Mouse (Mus musculus) mature B cell (primary cell): ENCODE data around the gene Creb5.
"Not testable (repeated sequence)": the region's sequence is repeated elsewhere in the genome, so short reads cannot be mapped to it uniquely, and the experiment has no call there.

Source experiments
- in situ Hi-C: fragments of 300-500 bp; cut with MboI; formaldehyde crosslinking; loops from 2 replicates; pipeline ENCODE4 v1.14.3; 2019

Gene Creb5

GRCm38 (mm10) chr6:53319543-53320325 is 32.7 kb downstream of the Creb5 start:
- in situ Hi-C loops = no loop called here

DNA sequence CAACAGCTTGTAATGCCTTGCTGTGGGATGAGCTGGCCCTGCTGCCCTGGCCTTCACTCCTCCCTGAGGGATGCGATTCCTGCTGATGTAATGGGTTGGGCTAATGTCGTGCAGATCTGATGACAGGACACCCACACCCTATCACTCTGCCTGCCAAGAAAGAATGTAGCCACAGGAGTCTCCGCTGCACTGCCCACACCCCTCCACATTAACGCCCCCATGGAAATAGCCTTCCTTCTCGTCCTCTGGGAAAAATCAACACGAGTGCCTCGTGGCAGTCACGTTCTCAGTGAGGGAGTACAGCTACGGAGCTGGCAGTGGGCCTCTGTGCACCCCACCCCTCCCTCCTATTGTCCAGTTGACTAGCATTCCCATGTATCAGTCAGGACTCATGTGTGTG is 50.3 kb downstream of the Creb5 start:
- in situ Hi-C loops = no loop called here

DNA sequence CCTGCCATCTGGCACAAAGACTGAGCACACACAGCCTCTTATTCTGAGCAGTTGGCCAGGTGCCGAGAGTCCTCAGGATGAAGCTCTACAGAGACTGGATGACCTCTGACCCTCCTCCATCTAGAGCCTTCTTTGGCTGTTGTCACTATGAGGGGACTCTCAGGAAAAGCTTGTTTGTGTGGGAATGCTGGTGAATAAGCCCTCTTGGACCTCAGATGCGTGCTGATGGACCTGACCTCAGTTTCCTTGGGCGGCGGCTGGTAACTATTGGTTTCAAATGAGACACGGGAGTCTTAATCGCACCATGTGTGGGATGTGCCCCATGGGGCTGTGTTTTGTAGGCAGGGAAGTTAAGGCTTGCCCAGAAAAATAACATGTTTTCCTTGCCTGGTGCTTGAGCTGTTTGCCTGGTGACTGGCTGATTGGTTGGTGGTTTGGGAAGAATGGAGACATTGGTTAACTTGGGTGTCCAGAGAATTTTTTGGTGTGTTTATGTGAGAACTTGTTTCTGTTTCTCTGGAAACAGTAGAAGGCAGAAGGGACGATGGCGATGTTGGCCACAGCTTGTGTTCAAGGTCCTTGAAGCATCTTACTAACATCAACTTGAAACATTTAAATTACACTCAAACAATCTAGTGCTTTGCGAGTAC is 65.4 kb downstream of the Creb5 start:
- in situ Hi-C loops = no loop called here

DNA sequence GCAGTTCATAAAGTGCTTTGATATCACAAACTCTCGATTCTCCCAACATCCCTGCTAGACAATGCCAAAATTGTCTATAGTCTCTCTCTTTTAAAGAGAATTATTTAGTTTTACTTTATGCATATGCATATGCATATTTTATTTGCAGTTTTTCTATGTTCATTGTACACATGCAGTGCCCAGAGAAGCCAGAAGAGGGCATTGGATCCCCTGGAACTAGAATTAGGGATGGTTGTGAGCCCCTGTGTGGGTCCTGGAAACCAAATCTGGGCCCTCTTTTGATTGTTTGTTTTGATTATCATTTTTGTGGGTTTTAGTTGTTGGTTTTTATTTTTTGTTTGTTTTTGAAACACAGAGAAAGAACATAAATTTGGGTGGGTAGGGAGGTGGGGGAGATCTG is 69.3 kb downstream of the Creb5 start:
- in situ Hi-C loops = no loop called here

- in situ Hi-C loops = no loop called here
Measured at GRCm38 (mm10) chr6:53363535-53363934, 76.5 kb downstream of the Creb5 start.

GRCm38 (mm10) chr6:53363981-53364391 is 76.9 kb downstream of the Creb5 start:
- in situ Hi-C loops = no loop called here

DNA sequence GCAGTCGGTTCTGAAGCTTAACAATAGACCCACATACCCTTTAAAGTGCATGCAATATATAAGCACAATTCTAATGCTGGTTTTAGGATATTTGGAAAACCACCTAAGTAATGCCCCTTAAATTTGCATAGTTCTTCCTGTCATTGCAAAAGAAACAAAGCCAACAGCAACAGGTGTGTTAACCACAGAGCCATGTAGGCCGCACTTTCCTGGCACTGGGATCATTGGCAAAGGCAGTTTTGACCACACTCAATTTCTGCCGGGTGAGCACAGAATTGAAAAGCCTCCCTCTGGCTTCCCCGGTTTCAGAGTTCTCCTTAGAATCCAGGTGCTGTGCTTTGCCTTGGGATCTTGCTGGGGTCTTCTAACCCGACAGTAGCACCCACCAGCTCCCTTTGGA is 82.1 kb downstream of the Creb5 start:
- in situ Hi-C loops = no loop called here

GRCm38 (mm10) chr6:53369928-53370327 is 82.9 kb downstream of the Creb5 start:
- in situ Hi-C loops = no loop called here

DNA sequence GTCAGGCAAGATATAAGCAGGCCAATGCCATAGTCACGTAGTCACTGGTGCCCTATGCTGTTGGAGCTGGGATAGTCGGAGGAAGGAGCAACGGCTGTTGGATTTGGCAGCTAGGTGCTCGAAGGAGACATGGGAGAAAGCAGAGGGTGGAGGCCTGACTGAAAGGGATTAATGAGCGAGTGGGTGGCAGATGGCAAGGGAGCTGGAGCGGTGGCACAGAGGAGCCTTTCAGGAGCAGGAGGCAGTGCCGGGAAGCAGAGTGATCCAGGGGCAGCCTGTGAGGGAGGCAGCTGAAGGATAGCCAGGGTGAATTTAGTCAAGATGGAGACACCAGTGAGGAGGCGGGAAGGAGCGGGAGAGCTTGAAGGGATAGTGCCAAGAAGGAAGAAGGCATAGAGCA is 84.9 kb downstream of the Creb5 start:
- in situ Hi-C loops = no loop called here

GRCm38 (mm10) chr6:53374315-53374941 is 87.4 kb downstream of the Creb5 start:
- in situ Hi-C loops = no loop called here

DNA sequence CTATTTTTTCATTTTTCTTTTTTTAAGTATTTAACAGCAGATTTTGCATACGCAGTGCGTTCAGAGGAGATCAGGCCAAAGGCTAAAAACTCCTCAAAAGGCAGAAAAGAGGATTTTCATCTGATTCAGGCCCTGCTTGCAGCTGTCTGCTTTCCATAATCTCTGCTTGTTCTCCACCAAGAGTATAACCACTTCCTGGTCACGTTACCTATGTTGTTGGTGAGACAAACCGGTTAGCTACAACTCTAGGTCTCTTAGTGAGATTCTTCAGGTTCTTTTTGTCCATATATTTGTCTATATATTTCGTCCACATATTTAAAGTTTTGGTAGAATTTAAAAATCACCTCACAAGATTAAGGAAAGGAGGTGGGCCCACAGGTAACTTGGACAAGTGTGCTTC is 102.2 kb downstream of the Creb5 start:
- in situ Hi-C loops = no loop called here

- in situ Hi-C loops = no loop called here
Measured at GRCm38 (mm10) chr6:53390413-53390812, 103.3 kb downstream of the Creb5 start.

DNA sequence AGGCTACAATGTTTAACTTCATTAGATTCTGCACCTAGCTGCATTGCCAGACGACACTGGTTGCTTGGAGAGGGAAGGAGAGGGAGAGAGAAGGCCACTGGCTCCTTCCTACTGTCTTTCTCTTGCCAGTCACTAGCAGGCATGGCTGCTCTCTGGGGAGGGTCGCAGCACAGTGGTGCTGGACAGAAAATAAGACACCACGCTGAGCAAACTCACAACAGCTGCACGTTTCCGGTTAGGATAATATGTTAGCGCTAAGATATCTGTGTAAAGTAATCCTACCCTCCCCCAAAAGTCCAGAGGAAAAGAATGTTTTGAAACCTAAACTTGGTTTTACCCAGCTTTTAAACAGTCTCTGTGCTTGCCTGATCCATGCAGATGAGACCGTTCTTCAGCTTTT is 107.0 kb downstream of the Creb5 start:
- in situ Hi-C loops = no loop called here

DNA sequence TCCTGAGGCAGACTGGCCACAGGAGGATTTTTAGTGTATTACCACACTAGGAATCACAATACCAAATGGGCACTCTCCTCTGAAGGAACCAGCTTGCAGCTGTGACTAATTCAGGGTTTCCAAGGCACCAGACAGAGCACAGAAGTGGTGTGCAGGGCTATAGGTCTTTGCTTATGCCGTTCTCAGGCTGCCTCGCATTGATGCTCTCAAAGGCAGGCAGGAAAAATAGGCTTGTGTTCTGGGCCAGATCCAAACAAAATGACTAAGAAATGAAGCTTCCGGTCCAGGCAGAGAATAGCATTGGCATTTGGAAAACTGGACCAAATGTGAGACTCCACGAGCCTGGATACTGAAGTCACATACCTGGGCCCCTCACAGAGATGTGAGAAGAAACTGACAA is 108.1 kb downstream of the Creb5 start:
- in situ Hi-C loops = no loop called here

- in situ Hi-C loops = no loop called here
Measured at GRCm38 (mm10) chr6:53396421-53396820, 109.4 kb downstream of the Creb5 start.

DNA sequence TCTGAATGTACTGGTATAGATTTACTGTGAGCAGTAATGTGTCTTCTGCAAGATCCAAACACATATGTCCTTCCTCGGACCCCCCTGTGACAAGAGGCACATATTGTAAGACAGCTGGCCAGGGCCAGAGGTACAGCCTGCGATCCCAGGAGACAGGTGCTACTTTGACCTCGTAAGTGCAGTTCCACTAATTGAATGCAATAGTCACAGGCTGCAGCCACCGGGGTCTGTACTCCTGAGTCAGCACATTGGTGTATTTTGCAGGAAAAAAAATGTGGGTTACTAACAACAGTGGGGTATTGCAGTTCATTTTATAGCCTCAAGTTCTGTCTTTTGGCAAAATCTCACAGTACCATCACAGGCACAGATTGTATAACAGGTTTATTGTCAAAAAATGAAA is 110.7 kb downstream of the Creb5 start:
- in situ Hi-C loops = no loop called here

- in situ Hi-C loops = no loop called here
Measured at GRCm38 (mm10) chr6:53398297-53399140, 111.4 kb downstream of the Creb5 start.

GRCm38 (mm10) chr6:53401364-53401763 is 114.3 kb downstream of the Creb5 start:
- in situ Hi-C loops = no loop called here

DNA sequence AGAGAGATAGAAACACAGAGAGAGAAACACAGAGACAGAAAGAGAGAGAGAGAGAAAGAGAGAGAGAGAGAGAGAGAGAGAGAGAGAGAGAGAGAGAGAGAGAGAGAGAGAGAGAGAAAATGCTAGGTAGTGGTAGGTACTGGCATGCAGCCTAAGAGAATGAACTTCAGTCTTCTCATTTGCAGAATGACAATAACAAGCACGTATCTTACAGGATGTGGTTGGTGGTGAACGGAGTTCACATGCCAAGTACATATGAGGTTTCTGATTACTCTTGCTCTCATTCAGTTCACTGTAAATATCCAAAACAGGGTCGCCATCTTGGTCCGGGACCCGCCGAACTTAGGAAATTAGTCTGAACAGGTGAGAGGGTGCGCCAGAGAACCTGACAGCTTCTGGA is 115.5 kb downstream of the Creb5 start:
- in situ Hi-C loops = not testable (repeated sequence)

DNA sequence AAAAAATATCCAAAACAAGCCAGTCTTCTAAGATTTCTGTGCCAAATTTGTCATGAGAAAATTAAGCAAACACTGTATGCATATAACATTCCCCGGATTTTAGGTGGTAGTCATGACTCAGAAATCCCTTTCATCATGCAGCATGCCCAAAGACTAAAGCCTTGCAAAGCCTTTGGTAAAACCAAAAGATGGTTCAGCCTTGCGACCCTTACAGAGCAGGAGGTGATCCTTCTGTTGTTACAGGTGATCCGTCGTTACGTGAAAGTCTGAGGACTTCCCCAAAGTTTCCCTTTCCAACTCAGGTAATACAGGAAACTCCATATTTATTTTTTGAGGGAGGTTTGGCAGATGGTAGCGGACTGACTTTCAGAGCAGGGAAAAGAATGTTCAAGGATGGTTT is 122.1 kb downstream of the Creb5 start:
- in situ Hi-C loops = no loop called here

GRCm38 (mm10) chr6:53421345-53421744 is 134.3 kb downstream of the Creb5 start:
- in situ Hi-C loops = no loop called here

GRCm38 (mm10) chr6:53429368-53429767 is 142.3 kb downstream of the Creb5 start:
- in situ Hi-C loops = no loop called here
